Mouse (Mus musculus) spleen, adult 2 months (tissue): ENCODE measurements at regions not wholly inside any gene's neighbourhood (a gene's known extent, or its start where the extent isn't known, plus 50 kb on each side); places are given as distances from the start of the nearest gene placed in this dataset.

Experiments used
- CTCF ChIP-seq: fragments of 200-500 bp; IDR thresholded peaks from 2 replicates; pipeline ENCODE4 v1.5.1; 2011; ENCODE audit warnings: mild to moderate bottlenecking, inconsistent platforms; ENCODE audit not compliant: insufficient read depth, insufficient read length, insufficient replicate concordance; ENCODE audit errors: extremely low read depth
- POLR2A ChIP-seq: fragments of 200-500 bp; IDR thresholded peaks from 2 replicates; pipeline ENCODE4 v1.6.1; 2011; ENCODE audit warnings: low read depth, low read length, inconsistent platforms

- TF ChIP-seq CTCF, result no peak
- TF ChIP-seq POLR2A, result no peak
Observed at GRCm38 (mm10) chr12:35329699-35330098, 205.1 kb downstream of the Ahr start.
